Mouse (Mus musculus) embryonic facial prominence, embryonic 11.5 days (tissue): ENCODE measurements around the gene Mettl7a2. TPM values are rescaled to one million over a fixed set of nuclear protein-coding genes. Genes with fewer than 3 reads are reported as not detected.

Experiments
- ATAC-seq: fragments of 200-750 bp; cut with Nextera tagmentation; replicated peaks from 2 replicates; pipeline ENCODE4 v1.8.0; 2017; ENCODE audit warnings: low read depth; ENCODE audit not compliant: insufficient number of reproducible peaks, low FRiP score, low TSS enrichment
- DNase-seq: peaks from one replicate; pipeline ENCODE4 v3.0.0-alpha.2; 2015; ENCODE audit warnings: low spot score
- H3K27ac ChIP-seq: fragments of 300-500 bp; sonication (generic); replicated peaks from 2 replicates; pipeline ENCODE4 v1.5.1; 2014; ENCODE audit warnings: mild to moderate bottlenecking, low read depth, low read length, control low read depth
- H3K27me3 ChIP-seq: fragments of 300-500 bp; sonication (generic); 2 replicates; pipeline ENCODE4 v1.6.1; 2014; ENCODE audit warnings: mild to moderate bottlenecking, low read length, moderate library complexity, mixed read lengths; ENCODE audit not compliant: control insufficient read depth, insufficient read depth
- H3K36me3 ChIP-seq: fragments of 300-500 bp; sonication (generic); replicated peaks from 2 replicates; pipeline ENCODE4 v1.6.1; 2014; ENCODE audit warnings: low read depth, mild to moderate bottlenecking, low read length, moderate library complexity, mixed read lengths; ENCODE audit not compliant: control insufficient read depth, insufficient read depth
- H3K4me1 ChIP-seq: fragments of 300-500 bp; sonication (generic); 2 replicates; pipeline ENCODE4 v1.6.1; 2014; ENCODE audit warnings: low read length, mixed read lengths; ENCODE audit not compliant: control insufficient read depth, insufficient read depth
- H3K4me2 ChIP-seq: fragments of 300-500 bp; sonication (generic); 2 replicates; pipeline ENCODE4 v1.6.1; 2014; ENCODE audit warnings: low read depth, mild to moderate bottlenecking, control low read depth, low read length, moderate library complexity
- H3K4me3 ChIP-seq: fragments of 300-500 bp; sonication (generic); 2 replicates; pipeline ENCODE4 v1.5.1; 2014; ENCODE audit warnings: low read depth, low read length, control low read depth
- H3K9ac ChIP-seq: fragments of 300-500 bp; sonication (generic); replicated peaks from 2 replicates; pipeline ENCODE4 v1.6.1; 2014; ENCODE audit warnings: mild to moderate bottlenecking, control low read depth, low read length
- H3K9me3 ChIP-seq: fragments of 300-500 bp; sonication (generic); replicated peaks from 2 replicates; pipeline ENCODE4 v1.6.1; 2016; ENCODE audit warnings: mild to moderate bottlenecking, low read length, inconsistent platforms, mixed read lengths; ENCODE audit not compliant: control insufficient read depth
- WGBS: fragments of 180-500 bp; shearing (Covaris S2); extraction: QIAGEN DNeasy Blood & Tissue Kit; methylation state at CpG from one replicate; pipeline ENCODE4 v1.1.7; 2014; 5-methylcytosine and 5-hydroxymethylcytosine counted together
- polyA plus RNA-seq: library from polyadenylated mRNA; unstranded; fragments of >200 nt; fragmentation: Nextera tagmentation; extraction: Ambion mirVana; gene quantifications from 2 replicates; pipeline ENCODE4 v1.2.1, GENCODE M21; 2014

The Mettl7a2 gene
- polyA plus RNA-seq, 1 experiment from 2014 or later, result not detected

GRCm38 (mm10) chr15:100391599-100391998, 38.6 kb downstream of the Mettl7a2 start:
- Histone ChIP-seq H3K4me2 (no peak overlapping the region), H3K27me3 (no peaks in the 10 kb centered on the region), H3K36me3 (peaks cover 2% of the 10 kb centered on the region; the same call in 1 of the 2 replicates), H3K27ac (no peak overlapping the region), H3K9ac (no peak overlapping the region), H3K9me3 (no peaks in the 10 kb centered on the region), H3K4me3 (no peak overlapping the region), H3K4me1 (no peaks in the 10 kb centered on the region; the same call in 1 of the 2 replicates)
- no peak for DNase-seq
- ATAC-seq, result no peak
- WGBS, result 94% methylated on average over 7 of the region's 7 CpGs

GRCm38 (mm10) chr15:100393016-100393415, 40.0 kb downstream of the Mettl7a2 start:
- H3K4me2 ChIP-seq, result no peak overlapping the region
- no peak overlapping the region for H3K9ac ChIP-seq
- H3K27me3 ChIP-seq, result no peaks in the 10 kb centered on the region
- H3K4me1 ChIP-seq, result no peaks in the 10 kb centered on the region; the same call in 1 of the 2 replicates
- no peaks in the 10 kb centered on the region for H3K9me3 ChIP-seq
- H3K27ac ChIP-seq, result no peak overlapping the region
- H3K4me3 ChIP-seq, result no peak overlapping the region
- no peak for DNase-seq
- no peak for ATAC-seq
- 88% methylated on average over 11 of the region's 11 CpGs for WGBS
- peaks cover 5% of the 10 kb centered on the region for H3K36me3 ChIP-seq

- Histone ChIP-seq H3K36me3 (peaks cover 11% of the 10 kb centered on the region), H3K27ac (no peak overlapping the region), H3K4me2 (no peak overlapping the region), H3K9me3 (no peaks in the 10 kb centered on the region), H3K4me3 (no peak overlapping the region), H3K9ac (no peak overlapping the region), H3K27me3 (no peaks in the 10 kb centered on the region), H3K4me1 (no peaks in the 10 kb centered on the region)
- DNase-seq (no peak), ATAC-seq (no peak)
- 99% methylated on average over 3 of the region's 3 CpGs for WGBS
These were observed 42.6 kb downstream of the Mettl7a2 start for GRCm38 (mm10) chr15:100395561-100395960.

- Histone ChIP-seq H3K4me3 (no peak overlapping the region), H3K36me3 (peaks cover 12% of the 10 kb centered on the region), H3K4me1 (no peaks in the 10 kb centered on the region), H3K4me2 (no peak overlapping the region), H3K9ac (no peak overlapping the region), H3K27ac (no peak overlapping the region), H3K9me3 (no peaks in the 10 kb centered on the region), H3K27me3 (no peaks in the 10 kb centered on the region)
- no peak for ATAC-seq
- WGBS, result 92% methylated on average over 16 of the region's 16 CpGs
- no peak for DNase-seq
These were observed 47.7 kb downstream of the Mettl7a2 start for GRCm38 (mm10) chr15:100400592-100401250.

GRCm38 (mm10) chr15:100401811-100402210, 48.8 kb downstream of the Mettl7a2 start:
- no peak for ATAC-seq
- Histone ChIP-seq H3K4me2 (no peak overlapping the region), H3K9me3 (no peaks in the 10 kb centered on the region), H3K4me3 (no peak overlapping the region), H3K27ac (no peak overlapping the region), H3K27me3 (no peaks in the 10 kb centered on the region), H3K4me1 (no peaks in the 10 kb centered on the region), H3K36me3 (peaks cover 12% of the 10 kb centered on the region), H3K9ac (no peak overlapping the region)
- WGBS, result 88% methylated on average over 4 of the region's 4 CpGs
- DNase-seq, result no peak

DNA sequence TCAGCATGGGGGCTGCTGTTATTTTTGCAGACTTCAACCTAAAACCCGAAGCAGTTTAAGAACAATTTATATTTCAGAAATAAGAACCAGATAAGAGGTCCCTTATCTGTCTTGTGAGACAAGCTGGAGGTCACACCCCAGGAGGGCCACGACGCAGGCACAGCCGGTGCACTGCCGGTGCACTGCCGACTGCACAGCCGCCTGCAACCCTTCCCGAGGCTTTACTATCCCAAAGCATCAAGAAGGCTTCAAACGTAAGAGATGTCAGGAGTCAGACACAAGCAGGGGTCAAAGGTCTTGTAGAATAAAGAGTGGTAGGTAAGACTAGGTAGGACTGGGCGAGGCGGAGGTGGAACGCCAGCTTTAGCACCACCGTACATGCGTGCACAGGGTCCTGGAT, 49.3 kb downstream of the Mettl7a2 start:
- Histone ChIP-seq H3K27ac (no peak overlapping the region), H3K9ac (no peak overlapping the region), H3K27me3 (no peaks in the 10 kb centered on the region), H3K36me3 (peaks cover 12% of the 10 kb centered on the region), H3K4me3 (no peak overlapping the region), H3K4me1 (no peaks in the 10 kb centered on the region), H3K4me2 (no peak overlapping the region), H3K9me3 (no peaks in the 10 kb centered on the region)
- ATAC-seq (no peak), DNase-seq (no peak)
- 87% methylated on average over 14 of the region's 14 CpGs for WGBS

DNA sequence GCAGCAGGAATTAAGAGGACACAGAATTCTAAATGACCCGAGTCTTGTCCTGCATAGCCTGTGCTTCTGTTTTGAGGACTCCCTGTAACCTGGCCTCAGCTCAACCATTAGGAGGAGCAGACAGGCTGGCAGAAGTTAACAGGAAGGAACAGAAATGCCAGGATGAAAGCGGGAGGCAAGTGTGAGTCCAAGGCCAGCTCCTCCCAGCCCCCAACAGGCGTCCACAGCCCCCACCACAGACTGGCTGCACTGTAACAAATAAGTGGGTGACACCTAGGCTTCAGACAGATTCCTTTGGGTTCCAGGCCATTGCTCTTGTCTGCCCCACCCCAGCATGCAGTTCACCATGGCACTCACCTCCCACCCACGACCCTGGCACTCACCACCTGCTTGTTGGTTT, 49.8 kb downstream of the Mettl7a2 start:
- WGBS, result 88% methylated on average over 4 of the region's 4 CpGs
- H3K4me3 ChIP-seq, result no peak overlapping the region
- no peaks in the 10 kb centered on the region for H3K4me1 ChIP-seq
- peaks cover 9% of the 10 kb centered on the region for H3K36me3 ChIP-seq
- H3K9ac ChIP-seq, result no peak overlapping the region
- no peak for ATAC-seq
- H3K27ac ChIP-seq, result no peak overlapping the region
- H3K27me3 ChIP-seq, result no peaks in the 10 kb centered on the region
- H3K4me2 ChIP-seq, result no peak overlapping the region
- DNase-seq, result no peak
- no peaks in the 10 kb centered on the region for H3K9me3 ChIP-seq

DNA sequence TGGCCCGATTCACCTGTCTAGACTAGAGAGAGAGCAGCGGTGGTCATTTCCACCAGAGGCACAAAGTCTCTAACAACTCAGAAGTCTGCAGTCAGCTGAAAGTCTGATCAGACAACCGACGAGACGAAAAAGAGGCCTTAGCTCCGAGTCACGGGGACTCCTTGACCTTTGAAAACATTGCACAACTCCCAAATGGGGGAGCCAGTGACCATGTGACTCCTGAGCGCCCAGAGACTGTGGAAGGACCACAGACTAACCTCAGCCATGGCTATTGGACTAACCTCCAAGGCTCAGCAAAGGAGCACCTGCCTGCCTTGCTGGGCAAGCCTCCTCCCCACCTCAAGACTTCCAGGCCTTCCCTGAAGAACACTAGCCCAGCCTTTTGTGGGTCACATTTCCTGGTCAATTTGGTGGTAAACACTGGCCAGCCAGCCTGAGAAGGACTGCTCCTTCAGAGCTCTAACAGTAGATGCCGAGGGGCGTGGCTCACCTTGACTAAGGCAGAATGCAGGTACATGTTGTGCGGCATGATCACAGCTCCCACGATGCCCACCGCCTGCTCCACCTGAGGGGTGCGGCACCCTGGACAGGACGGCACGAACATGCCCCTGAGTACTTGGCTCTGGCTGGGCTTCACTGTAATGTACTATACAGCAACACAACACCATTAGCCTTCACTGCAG, 50.5 kb downstream of the Mettl7a2 start:
- WGBS, result 91% methylated on average over 16 of the region's 16 CpGs
- H3K36me3 ChIP-seq, result peaks cover 9% of the 10 kb centered on the region
- no peak overlapping the region for H3K27ac ChIP-seq
- H3K9ac ChIP-seq, result no peak overlapping the region
- H3K4me2 ChIP-seq, result no peak overlapping the region
- DNase-seq (no peak), ATAC-seq (no peak)
- no peaks in the 10 kb centered on the region for H3K4me1 ChIP-seq
- H3K9me3 ChIP-seq, result no peaks in the 10 kb centered on the region
- H3K27me3 ChIP-seq, result no peaks in the 10 kb centered on the region
- no peak overlapping the region for H3K4me3 ChIP-seq
